Mouse (Mus musculus) lung, adult 18-20 months (tissue): ENCODE measurements around the gene Lipc.
"Not testable (repeated sequence)": the region's sequence is repeated elsewhere in the genome, so short reads cannot be mapped to it uniquely, and the experiment has no call there.

ENCODE experiments used
- DNase-seq, 2 experiments: peaks; one replicate each; pipeline ENCODE4 v3.0.0; 2022; ENCODE audit warnings: mixed read lengths in 2 of 2

The Lipc gene

GRCm38 (mm10) chr9:70853081-70853480, 98.9 kb downstream of the Lipc start:
- not testable (repeated sequence) for DNase-seq

- DNase-seq, result no peak
These were observed 100.5 kb downstream of the Lipc start for GRCm38 (mm10) chr9:70851533-70851932.

GRCm38 (mm10) chr9:70848135-70848770, 103.8 kb downstream of the Lipc start:
- peak; percentile 19 to 45 for DNase-seq

- peak; percentile 47 to 56 for DNase-seq
These were observed 104.4 kb downstream of the Lipc start for GRCm38 (mm10) chr9:70847627-70848051.

GRCm38 (mm10) chr9:70843270-70843669, 108.8 kb downstream of the Lipc start:
- DNase-seq, result no peak

- DNase-seq, result peak; percentile 47 to 72
These were observed 109.6 kb downstream of the Lipc start for GRCm38 (mm10) chr9:70842300-70842941.

- DNase-seq, result peak in 1 of 2 experiments; percentile 10
These were observed 110.4 kb downstream of the Lipc start for GRCm38 (mm10) chr9:70841426-70842215.

GRCm38 (mm10) chr9:70840861-70841341, 111.1 kb downstream of the Lipc start:
- peak; percentile 14 to 49 for DNase-seq

GRCm38 (mm10) chr9:70838132-70838911, 113.7 kb downstream of the Lipc start:
- peak; percentile 45 to 67 for DNase-seq

- peak; percentile 90 to 93 for DNase-seq
These were observed 117.3 kb downstream of the Lipc start for GRCm38 (mm10) chr9:70834730-70835154.

GRCm38 (mm10) chr9:70834217-70834616, 117.8 kb downstream of the Lipc start:
- DNase-seq, result no peak

GRCm38 (mm10) chr9:70833111-70833908, 118.7 kb downstream of the Lipc start:
- no peak for DNase-seq

- DNase-seq, result peak in 1 of 2 experiments; percentile 10
These were observed 119.8 kb downstream of the Lipc start for GRCm38 (mm10) chr9:70832231-70832630.

GRCm38 (mm10) chr9:70830844-70831529, 121.0 kb downstream of the Lipc start:
- DNase-seq, result no peak

- peak in 1 of 2 experiments; percentile 12 for DNase-seq
These were observed 122.1 kb downstream of the Lipc start for GRCm38 (mm10) chr9:70829784-70830488.

- DNase-seq, result no peak
These were observed 124.1 kb downstream of the Lipc start for GRCm38 (mm10) chr9:70827911-70828310.

GRCm38 (mm10) chr9:70824103-70824502, 127.9 kb downstream of the Lipc start:
- no peak for DNase-seq

GRCm38 (mm10) chr9:70818739-70819138, 133.3 kb downstream of the Lipc start:
- DNase-seq, result no peak

- DNase-seq, result no peak
These were observed 134.6 kb downstream of the Lipc start for GRCm38 (mm10) chr9:70817396-70817795.

GRCm38 (mm10) chr9:70816701-70817305, 135.2 kb downstream of the Lipc start:
- DNase-seq, result no peak
